In genomic region chr10:80587305-80587657, GRCm38 (mm10) we compare ENCODE assay signal across 8 mouse cellular contexts. TPM values are rescaled to one million over a fixed set of nuclear protein-coding genes. Genes with fewer than 3 reads are reported as not detected.
A peak's percentile ranks its signal among the peaks of the same experiment; 100 is the strongest.
DNase-seq lines count a peak whose midpoint lies in the region; ATAC-seq lines count a peak whose summit lies in the region.

No protein-coding gene starts in this region.

- 43% methylated on average over 4 of the region's 4 CpGs for WGBS in hindbrain, embryonic 14.5 days
- WGBS in liver, embryonic 13.5 days (ENCODE audit: insufficient replicate concordance) = 66% methylated on average over 4 of the region's 4 CpGs

- H3K36me3 ChIP-seq in hindbrain, embryonic 14.5 days (replicated peaks; ENCODE audit: control insufficient read depth, insufficient read depth) = peaks cover 24% of the 10 kb centered on the region
- H3K36me3 ChIP-seq in liver, embryonic 13.5 days = peaks cover 43% of the 10 kb centered on the region

- peaks cover 32% of the 10 kb centered on the region for H3K4me1 ChIP-seq in brown adipose tissue, adult 24 weeks (ENCODE audit: control insufficient read depth, insufficient read depth, insufficient read length, low read length)
- peaks cover 23% of the 10 kb centered on the region for H3K4me1 ChIP-seq in hindbrain, embryonic 14.5 days (replicated peaks; ENCODE audit: control insufficient read depth, insufficient read depth, low read length)
- peaks cover 77% of the 10 kb centered on the region for H3K4me1 ChIP-seq in liver, embryonic 13.5 days (replicated peaks)

- H3K27me3 ChIP-seq in hindbrain, embryonic 14.5 days (ENCODE audit: control insufficient read depth, insufficient read depth, low read length) = no peaks in the 10 kb centered on the region
- H3K27me3 ChIP-seq in liver, embryonic 13.5 days = no peaks in the 10 kb centered on the region

- H3K4me3 ChIP-seq in brown adipose tissue, adult 24 weeks (ENCODE audit: insufficient read depth, low read depth, low read length) = peak overlapping the region; percentile 65
- no peak overlapping the region for H3K4me3 ChIP-seq in hindbrain, embryonic 14.5 days (replicated peaks; ENCODE audit: low read length)
- no peak overlapping the region; the same call in 1 of the 2 replicates for H3K4me3 ChIP-seq in liver, embryonic 13.5 days (replicated peaks)

- no peak overlapping the region for H3K9ac ChIP-seq in hindbrain, embryonic 14.5 days
- no peak overlapping the region for H3K9ac ChIP-seq in liver, embryonic 13.5 days

- peak overlapping the region; percentile 6; the same call in 1 of the 2 replicates for H3K4me2 ChIP-seq in hindbrain, embryonic 14.5 days (replicated peaks)
- H3K4me2 ChIP-seq in liver, embryonic 13.5 days = peak overlapping the region; percentile 21; the same call in 1 of the 2 replicates

- H3K27ac ChIP-seq in brown adipose tissue, adult 24 weeks (replicated peaks; ENCODE audit: low read depth, low read length) = peak overlapping the region; percentile 97
- H3K27ac ChIP-seq in hindbrain, embryonic 14.5 days = 0 out of 2 replicates have a peak overlapping the region, but pooled peaks have one; percentile 47
- peak overlapping the region; percentile 29; the same call in 1 of the 2 replicates for H3K27ac ChIP-seq in liver, embryonic 13.5 days

- no peak for ATAC-seq in hindbrain, embryonic 14.5 days (ENCODE audit: low FRiP score)
- no peak for ATAC-seq in liver, embryonic 13.5 days (ENCODE audit: low read depth)
- ATAC-seq in megakaryocyte-erythroid progenitor cell, adult 5-6 weeks (replicated peaks; ENCODE audit: low FRiP score, low TSS enrichment, poor library complexity, severe bottlenecking) = no peak

- peak; percentile 32 for DNase-seq in cerebellum, adult 11-12 months
- no peak for DNase-seq in cerebellum, adult 9-10 months
- DNase-seq in hindbrain, embryonic 14.5 days (ENCODE audit: low spot score) = no peak
- no peak for DNase-seq in liver, embryonic 13.5 days
- peak; percentile 68 for DNase-seq in testis, postnatal 14 days (ENCODE audit: low spot score)
- no peak for DNase-seq in frontal cortex, postnatal 10 days (ENCODE audit: low spot score in 2 of 2)

- no peaks in the 10 kb centered on the region for H3K9me3 ChIP-seq in hindbrain, embryonic 14.5 days (ENCODE audit: control insufficient read depth, low read length)
- H3K9me3 ChIP-seq in liver, embryonic 13.5 days (replicated peaks) = no peaks in the 10 kb centered on the region

RNA-seq across cellular contexts. Expression of gene Abhd17a, which starts 2.9 kb away (rescaled TPM):
- 76.3 and 81.6 TPM in 2 replicates for polyA plus RNA-seq in brown adipose tissue, adult 24 weeks (2012; ENCODE audit: insufficient read depth, insufficient read length, missing spikeins)
- polyA plus RNA-seq in hindbrain, embryonic 14.5 days (2014; fragmentation: Nextera tagmentation; extraction: Ambion mirVana) = 157 and 174 TPM in 2 replicates
- 45.1 and 51.7 TPM in 2 replicates for polyA plus RNA-seq in liver, embryonic 13.5 days (2015; fragmentation: Nextera tagmentation; extraction: Ambion mirVana)
- total RNA-seq in megakaryocyte-erythroid progenitor cell, adult 5-6 weeks (2014; fragmentation: Nextera tagmentation) = 55.0 and 63.1 TPM in 2 replicates
- 13.7 and 19.4 TPM in 2 replicates for total RNA-seq in megakaryocyte-erythroid progenitor cell, adult 5-6 weeks (2017)

RNA-seq across cellular contexts. Expression of gene Klf16, which starts 10.2 kb away (rescaled TPM):
- polyA plus RNA-seq in brown adipose tissue, adult 24 weeks (2012; ENCODE audit: insufficient read depth, insufficient read length, missing spikeins) = 4.1 and 4.2 TPM in 2 replicates
- 5.1 and 5.3 TPM in 2 replicates for polyA plus RNA-seq in hindbrain, embryonic 14.5 days (2014; fragmentation: Nextera tagmentation; extraction: Ambion mirVana)
- polyA plus RNA-seq in liver, embryonic 13.5 days (2015; fragmentation: Nextera tagmentation; extraction: Ambion mirVana) = 13.4 and 14.1 TPM in 2 replicates
- 21.0 and 24.9 TPM in 2 replicates for total RNA-seq in megakaryocyte-erythroid progenitor cell, adult 5-6 weeks (2014; fragmentation: Nextera tagmentation)
- 7.2 and 14.6 TPM in 2 replicates for total RNA-seq in megakaryocyte-erythroid progenitor cell, adult 5-6 weeks (2017)

RNA-seq across cellular contexts. Expression of gene Scamp4, which starts 15.4 kb away (rescaled TPM):
- 14.6 and 16.2 TPM in 2 replicates for polyA plus RNA-seq in brown adipose tissue, adult 24 weeks (2012; ENCODE audit: insufficient read depth, insufficient read length, missing spikeins)
- 63.1 and 64.5 TPM in 2 replicates for polyA plus RNA-seq in hindbrain, embryonic 14.5 days (2014; fragmentation: Nextera tagmentation; extraction: Ambion mirVana)
- 52.0 and 54.6 TPM in 2 replicates for polyA plus RNA-seq in liver, embryonic 13.5 days (2015; fragmentation: Nextera tagmentation; extraction: Ambion mirVana)
- total RNA-seq in megakaryocyte-erythroid progenitor cell, adult 5-6 weeks (2014; fragmentation: Nextera tagmentation) = 56.1 and 71.8 TPM in 2 replicates
- 12.7 and 23.3 TPM in 2 replicates for total RNA-seq in megakaryocyte-erythroid progenitor cell, adult 5-6 weeks (2017)

RNA-seq across cellular contexts. Expression of gene Adat3, which starts 15.4 kb away (rescaled TPM):
- 1.0 TPM in 1 of 2 replicates, not detected in the other for polyA plus RNA-seq in brown adipose tissue, adult 24 weeks (2012; ENCODE audit: insufficient read depth, insufficient read length, missing spikeins)
- polyA plus RNA-seq in hindbrain, embryonic 14.5 days (2014; fragmentation: Nextera tagmentation; extraction: Ambion mirVana) = 5.2 and 5.6 TPM in 2 replicates
- 5.7 and 6.3 TPM in 2 replicates for polyA plus RNA-seq in liver, embryonic 13.5 days (2015; fragmentation: Nextera tagmentation; extraction: Ambion mirVana)
- total RNA-seq in megakaryocyte-erythroid progenitor cell, adult 5-6 weeks (2014; fragmentation: Nextera tagmentation) = 2.7 and 9.1 TPM in 2 replicates
- total RNA-seq in megakaryocyte-erythroid progenitor cell, adult 5-6 weeks (2017) = 11.0 TPM in 1 of 2 replicates, not detected in the other

RNA-seq across cellular contexts. Expression of gene Gm49322, which starts 18.5 kb away (rescaled TPM):
- 0.67 and 0.75 TPM in 2 replicates for polyA plus RNA-seq in brown adipose tissue, adult 24 weeks (2012; ENCODE audit: insufficient read depth, insufficient read length, missing spikeins)
- 1.7 and 1.9 TPM in 2 replicates for polyA plus RNA-seq in hindbrain, embryonic 14.5 days (2014; fragmentation: Nextera tagmentation; extraction: Ambion mirVana)
- 1.4 and 1.5 TPM in 2 replicates for polyA plus RNA-seq in liver, embryonic 13.5 days (2015; fragmentation: Nextera tagmentation; extraction: Ambion mirVana)
- 0.68 and 1.6 TPM in 2 replicates for total RNA-seq in megakaryocyte-erythroid progenitor cell, adult 5-6 weeks (2014; fragmentation: Nextera tagmentation)
- total RNA-seq in megakaryocyte-erythroid progenitor cell, adult 5-6 weeks (2017) = 0.08 and 0.42 TPM in 2 replicates

Comparison
In these comparisons a context has a peak if more than half of its experiments do, and no peak if none do; other contexts are left out.
1. DNase-seq: peak in cerebellum, adult 11-12 months (single experiment) and testis, postnatal 14 days (single experiment); none in cerebellum, adult 9-10 months (single experiment), hindbrain, embryonic 14.5 days (single experiment), liver, embryonic 13.5 days (single experiment) and frontal cortex, postnatal 10 days (0 of 2).
2. H3K27ac ChIP-seq: peak in every context shown above with its lines; median percentile 97 in brown adipose tissue, adult 24 weeks; 47 in hindbrain, embryonic 14.5 days; 29 in liver, embryonic 13.5 days.